Mouse (Mus musculus): Measurements from ENCODE around the gene Trim69. TPM values are rescaled to one million over a fixed set of nuclear protein-coding genes. Genes with fewer than 3 reads are reported as not detected.

The Trim69 gene
- polyA plus RNA-seq, 1 experiment from 2014 or later = not detected

DNA sequence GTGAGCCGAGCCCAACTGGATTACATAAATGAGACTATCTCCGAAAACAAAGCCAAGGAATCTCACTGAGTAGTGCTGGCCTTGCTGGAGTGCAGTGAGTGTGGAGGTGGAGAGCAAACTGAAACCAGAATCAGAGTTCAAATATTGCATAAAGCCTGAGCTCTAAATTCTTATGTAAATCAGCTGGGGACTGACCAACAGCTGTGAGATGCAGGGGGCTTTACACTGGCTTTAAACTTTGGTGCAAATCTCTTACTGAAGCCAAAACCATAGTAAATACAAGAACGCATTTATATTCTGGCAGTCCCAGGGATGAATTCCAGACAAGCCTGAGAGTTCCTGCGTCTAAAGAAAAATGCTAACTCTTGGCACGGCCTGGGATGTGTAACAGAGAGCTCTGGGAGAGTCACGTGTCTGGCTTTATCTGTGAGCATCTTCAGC lies 2.1 kb upstream of the Trim69 start:
- Histone ChIP-seq H3K4me3 (ENCODE audit: low read depth, low read length) (no peak overlapping the region), H3K27me3 (ENCODE audit: control insufficient read depth, insufficient read depth, low read length) (no peaks in the 10 kb centered on the region), H3K4me2 (replicated peaks; ENCODE audit: low read depth, low read length) (no peak overlapping the region), H3K9ac (ENCODE audit: low read depth, low read length) (no peak overlapping the region), H3K4me1 (replicated peaks; ENCODE audit: control insufficient read depth, insufficient read depth, low read length) (no peaks in the 10 kb centered on the region), H3K9me3 (ENCODE audit: control insufficient read depth, low read length) (no peaks in the 10 kb centered on the region), H3K36me3 (ENCODE audit: control insufficient read depth, insufficient read depth, low read length) (no peaks in the 10 kb centered on the region), H3K27ac (ENCODE audit: low read depth, low read length) (no peak overlapping the region)
- no peak for ATAC-seq (ENCODE audit: low FRiP score)
- 74% methylated on average over 6 of the region's 6 CpGs for WGBS
- no peak for DNase-seq (ENCODE audit: low spot score)

GRCm38 (mm10) chr2:122159667-122160066 lies 833 bp upstream of the Trim69 start:
- Histone ChIP-seq H3K4me3 (ENCODE audit: low read depth, low read length) (no peak overlapping the region), H3K4me1 (replicated peaks; ENCODE audit: control insufficient read depth, insufficient read depth, low read length) (no peaks in the 10 kb centered on the region), H3K9ac (ENCODE audit: low read depth, low read length) (no peak overlapping the region), H3K27me3 (ENCODE audit: control insufficient read depth, insufficient read depth, low read length) (no peaks in the 10 kb centered on the region), H3K27ac (ENCODE audit: low read depth, low read length) (no peak overlapping the region), H3K36me3 (ENCODE audit: control insufficient read depth, insufficient read depth, low read length) (no peaks in the 10 kb centered on the region), H3K4me2 (replicated peaks; ENCODE audit: low read depth, low read length) (no peak overlapping the region), H3K9me3 (ENCODE audit: control insufficient read depth, low read length) (no peaks in the 10 kb centered on the region)
- ATAC-seq (ENCODE audit: low FRiP score) (no peak), DNase-seq (ENCODE audit: low spot score) (no peak)
- WGBS = 87% methylated on average over 6 of the region's 6 CpGs

DNA sequence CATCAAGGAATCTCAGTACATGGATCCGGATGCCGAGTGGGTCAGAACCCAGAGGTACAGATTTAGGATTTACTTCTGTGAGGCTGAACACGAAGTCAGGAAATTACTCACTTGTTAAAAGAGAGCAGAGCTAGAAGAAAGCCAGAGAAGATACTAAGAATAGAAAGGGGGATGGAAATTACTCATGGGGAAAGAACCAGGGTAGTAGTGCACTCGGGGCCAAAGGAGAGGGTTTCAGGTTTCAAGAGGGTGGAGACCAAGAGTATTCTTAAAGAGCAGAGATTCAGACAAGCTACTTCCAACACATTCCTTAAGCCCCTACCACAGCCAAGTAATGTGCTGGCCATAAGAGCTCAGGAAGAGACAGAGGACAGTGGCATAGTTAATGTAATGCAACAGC lies 1.0 kb downstream of the Trim69 start:
- no peak overlapping the region for H3K4me3 ChIP-seq (ENCODE audit: low read depth, low read length)
- no peak overlapping the region for H3K9ac ChIP-seq (ENCODE audit: low read depth, low read length)
- ATAC-seq (ENCODE audit: low FRiP score) (no peak), DNase-seq (ENCODE audit: low spot score) (no peak)
- no peaks in the 10 kb centered on the region for H3K36me3 ChIP-seq (ENCODE audit: control insufficient read depth, insufficient read depth, low read length)
- no peaks in the 10 kb centered on the region for H3K9me3 ChIP-seq (ENCODE audit: control insufficient read depth, low read length)
- no peak overlapping the region for H3K4me2 ChIP-seq (replicated peaks; ENCODE audit: low read depth, low read length)
- no peaks in the 10 kb centered on the region for H3K27me3 ChIP-seq (ENCODE audit: control insufficient read depth, insufficient read depth, low read length)
- H3K4me1 ChIP-seq (replicated peaks; ENCODE audit: control insufficient read depth, insufficient read depth, low read length) = no peaks in the 10 kb centered on the region
- no peak overlapping the region for H3K27ac ChIP-seq (ENCODE audit: low read depth, low read length)
- 31% methylated on average over 4 of the region's 4 CpGs for WGBS

- Histone ChIP-seq H3K27me3 (ENCODE audit: control insufficient read depth, insufficient read depth, low read length) (no peaks in the 10 kb centered on the region), H3K4me3 (ENCODE audit: low read depth, low read length) (no peak overlapping the region), H3K36me3 (ENCODE audit: control insufficient read depth, insufficient read depth, low read length) (no peaks in the 10 kb centered on the region), H3K4me2 (replicated peaks; ENCODE audit: low read depth, low read length) (no peak overlapping the region), H3K4me1 (replicated peaks; ENCODE audit: control insufficient read depth, insufficient read depth, low read length) (no peaks in the 10 kb centered on the region), H3K9me3 (ENCODE audit: control insufficient read depth, low read length) (no peaks in the 10 kb centered on the region), H3K9ac (ENCODE audit: low read depth, low read length) (no peak overlapping the region), H3K27ac (ENCODE audit: low read depth, low read length) (no peak overlapping the region)
- WGBS = 77% methylated on average over 2 of the region's 2 CpGs
- DNase-seq (ENCODE audit: low spot score) = no peak
- no peak for ATAC-seq (ENCODE audit: low FRiP score)
Measured at GRCm38 (mm10) chr2:122162529-122162928, 2.0 kb downstream of the Trim69 start.

DNA sequence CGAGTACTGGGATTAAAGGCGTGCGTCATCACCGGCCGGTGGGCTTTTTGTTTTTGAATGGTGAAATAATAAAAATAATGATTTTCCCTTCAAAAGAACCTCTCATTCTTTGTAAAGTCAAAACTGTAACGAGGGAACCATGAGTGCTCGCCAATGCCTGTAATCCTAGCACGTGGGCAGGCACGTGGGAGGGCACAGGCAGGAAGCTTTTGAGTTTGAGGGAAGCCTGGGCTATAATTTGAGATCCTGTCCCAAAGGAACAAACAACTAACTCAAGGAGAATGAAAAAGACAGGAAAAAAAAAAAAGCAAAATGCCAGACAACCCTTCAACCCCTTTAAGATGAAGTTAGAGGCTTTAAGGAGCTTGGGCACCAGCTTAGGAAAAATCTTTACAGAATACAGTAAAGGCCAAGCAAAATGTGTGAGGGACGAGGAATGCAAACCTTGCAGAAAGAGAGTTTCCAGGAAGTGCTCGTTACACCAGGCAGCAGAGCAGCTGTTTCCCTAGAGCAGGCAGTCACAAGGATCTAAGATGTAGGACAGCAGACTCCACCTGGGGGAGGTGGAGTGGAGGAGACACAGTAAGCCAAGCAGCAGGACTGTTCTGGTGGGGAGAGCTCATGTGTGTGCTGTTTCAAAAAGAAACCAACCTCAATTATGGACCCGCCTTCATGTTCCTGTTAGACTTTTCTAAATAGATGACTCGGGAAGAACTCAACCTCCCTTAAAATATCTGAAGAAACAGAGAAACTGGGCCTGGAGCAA lies 3.1 kb downstream of the Trim69 start:
- DNase-seq (ENCODE audit: low spot score) (no peak), ATAC-seq (ENCODE audit: low FRiP score) (no peak)
- WGBS = 82% methylated on average over 13 of the region's 13 CpGs
- no peak overlapping the region for H3K4me2 ChIP-seq (replicated peaks; ENCODE audit: low read depth, low read length)
- no peaks in the 10 kb centered on the region for H3K27me3 ChIP-seq (ENCODE audit: control insufficient read depth, insufficient read depth, low read length)
- H3K27ac ChIP-seq (ENCODE audit: low read depth, low read length) = no peak overlapping the region
- H3K4me1 ChIP-seq (replicated peaks; ENCODE audit: control insufficient read depth, insufficient read depth, low read length) = no peaks in the 10 kb centered on the region
- no peaks in the 10 kb centered on the region for H3K9me3 ChIP-seq (ENCODE audit: control insufficient read depth, low read length)
- H3K9ac ChIP-seq (ENCODE audit: low read depth, low read length) = no peak overlapping the region
- no peak overlapping the region for H3K4me3 ChIP-seq (ENCODE audit: low read depth, low read length)
- no peaks in the 10 kb centered on the region for H3K36me3 ChIP-seq (ENCODE audit: control insufficient read depth, insufficient read depth, low read length)

GRCm38 (mm10) chr2:122164293-122164692 lies 3.8 kb downstream of the Trim69 start:
- Histone ChIP-seq H3K36me3 (ENCODE audit: control insufficient read depth, insufficient read depth, low read length) (no peaks in the 10 kb centered on the region), H3K4me1 (replicated peaks; ENCODE audit: control insufficient read depth, insufficient read depth, low read length) (no peaks in the 10 kb centered on the region), H3K27me3 (ENCODE audit: control insufficient read depth, insufficient read depth, low read length) (no peaks in the 10 kb centered on the region), H3K4me3 (ENCODE audit: low read depth, low read length) (no peak overlapping the region), H3K9me3 (ENCODE audit: control insufficient read depth, low read length) (no peaks in the 10 kb centered on the region), H3K4me2 (replicated peaks; ENCODE audit: low read depth, low read length) (no peak overlapping the region), H3K27ac (ENCODE audit: low read depth, low read length) (no peak overlapping the region), H3K9ac (ENCODE audit: low read depth, low read length) (no peak overlapping the region)
- DNase-seq (ENCODE audit: low spot score) (no peak), ATAC-seq (ENCODE audit: low FRiP score) (no peak)
- 82% methylated on average over 11 of the region's 11 CpGs for whole genome bisulfite sequencing

GRCm38 (mm10) chr2:122171292-122171691 lies 10.8 kb downstream of the Trim69 start:
- Histone ChIP-seq H3K27ac (ENCODE audit: low read depth, low read length) (no peak overlapping the region), H3K4me3 (ENCODE audit: low read depth, low read length) (no peak overlapping the region), H3K36me3 (ENCODE audit: control insufficient read depth, insufficient read depth, low read length) (no peaks in the 10 kb centered on the region), H3K4me1 (replicated peaks; ENCODE audit: control insufficient read depth, insufficient read depth, low read length) (no peaks in the 10 kb centered on the region), H3K27me3 (ENCODE audit: control insufficient read depth, insufficient read depth, low read length) (no peaks in the 10 kb centered on the region), H3K9ac (ENCODE audit: low read depth, low read length) (no peak overlapping the region), H3K9me3 (ENCODE audit: control insufficient read depth, low read length) (no peaks in the 10 kb centered on the region), H3K4me2 (replicated peaks; ENCODE audit: low read depth, low read length) (no peak overlapping the region)
- DNase-seq (ENCODE audit: low spot score) (no peak), ATAC-seq (ENCODE audit: low FRiP score) (no peak)
- WGBS = 90% methylated on average over 6 of the region's 6 CpGs

- DNase-seq (ENCODE audit: low spot score) (no peak), ATAC-seq (ENCODE audit: low FRiP score) (no peak)
- Histone ChIP-seq H3K9ac (ENCODE audit: low read depth, low read length) (no peak overlapping the region), H3K27me3 (ENCODE audit: control insufficient read depth, insufficient read depth, low read length) (no peaks in the 10 kb centered on the region), H3K36me3 (ENCODE audit: control insufficient read depth, insufficient read depth, low read length) (no peaks in the 10 kb centered on the region), H3K27ac (ENCODE audit: low read depth, low read length) (no peak overlapping the region), H3K4me1 (replicated peaks; ENCODE audit: control insufficient read depth, insufficient read depth, low read length) (no peaks in the 10 kb centered on the region), H3K4me3 (ENCODE audit: low read depth, low read length) (no peak overlapping the region), H3K9me3 (ENCODE audit: control insufficient read depth, low read length) (no peaks in the 10 kb centered on the region), H3K4me2 (replicated peaks; ENCODE audit: low read depth, low read length) (no peak overlapping the region)
- 94% methylated on average over 2 of the region's 2 CpGs for WGBS
Measured at GRCm38 (mm10) chr2:122172188-122172587, 11.7 kb downstream of the Trim69 start.

DNA sequence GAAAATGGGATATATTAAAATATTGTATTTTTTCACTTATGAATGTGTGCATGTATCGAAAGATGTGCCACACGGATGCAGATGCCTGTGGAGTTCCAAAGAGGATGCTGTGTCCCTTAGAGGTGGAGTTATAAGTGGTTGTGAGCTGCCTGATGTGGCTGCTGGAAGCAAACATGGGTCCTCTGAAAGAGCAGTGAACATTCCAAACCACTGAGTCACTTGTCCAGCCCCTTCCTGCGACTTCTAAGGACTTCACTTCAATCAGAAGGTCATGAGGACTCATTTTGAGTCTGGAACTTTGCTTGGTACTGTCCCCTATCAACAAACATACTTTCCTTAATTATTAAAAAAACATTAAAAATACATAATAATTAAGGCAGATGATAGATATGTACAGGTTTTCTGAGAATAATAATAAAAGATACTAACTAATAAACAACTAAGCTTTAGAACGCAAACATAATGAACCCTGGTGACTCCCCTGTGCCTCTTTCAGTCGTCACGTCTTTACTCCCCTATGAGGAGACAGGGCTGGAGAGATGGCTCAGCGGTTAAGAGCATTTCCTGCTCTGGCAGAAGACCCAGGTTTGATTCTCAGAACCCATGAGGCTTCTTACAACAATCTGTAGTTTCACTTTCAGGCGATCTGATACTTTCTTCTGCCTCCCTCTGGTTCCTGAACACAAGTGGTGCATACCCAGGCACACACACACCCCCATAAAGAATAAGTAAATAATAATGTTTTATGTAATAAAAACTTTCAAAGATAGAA lies 19.7 kb downstream of the Trim69 start:
- WGBS = 77% methylated on average over 8 of the region's 8 CpGs
- H3K9me3 ChIP-seq (ENCODE audit: control insufficient read depth, low read length) = no peaks in the 10 kb centered on the region
- no peak overlapping the region for H3K27ac ChIP-seq (ENCODE audit: low read depth, low read length)
- H3K4me3 ChIP-seq (ENCODE audit: low read depth, low read length) = no peak overlapping the region
- no peaks in the 10 kb centered on the region for H3K4me1 ChIP-seq (replicated peaks; ENCODE audit: control insufficient read depth, insufficient read depth, low read length)
- H3K9ac ChIP-seq (ENCODE audit: low read depth, low read length) = no peak overlapping the region
- H3K27me3 ChIP-seq (ENCODE audit: control insufficient read depth, insufficient read depth, low read length) = no peaks in the 10 kb centered on the region
- no peaks in the 10 kb centered on the region for H3K36me3 ChIP-seq (ENCODE audit: control insufficient read depth, insufficient read depth, low read length)
- ATAC-seq (ENCODE audit: low FRiP score) (no peak), DNase-seq (ENCODE audit: low spot score) (no peak)
- no peak overlapping the region for H3K4me2 ChIP-seq (replicated peaks; ENCODE audit: low read depth, low read length)
